Mouse (Mus musculus): Measurements from ENCODE around the gene Spats2.
"Not testable (repeated sequence)": the region's sequence is repeated elsewhere in the genome, so short reads cannot be mapped to it uniquely, and the experiment has no call there.

Gene Spats2

DNA sequence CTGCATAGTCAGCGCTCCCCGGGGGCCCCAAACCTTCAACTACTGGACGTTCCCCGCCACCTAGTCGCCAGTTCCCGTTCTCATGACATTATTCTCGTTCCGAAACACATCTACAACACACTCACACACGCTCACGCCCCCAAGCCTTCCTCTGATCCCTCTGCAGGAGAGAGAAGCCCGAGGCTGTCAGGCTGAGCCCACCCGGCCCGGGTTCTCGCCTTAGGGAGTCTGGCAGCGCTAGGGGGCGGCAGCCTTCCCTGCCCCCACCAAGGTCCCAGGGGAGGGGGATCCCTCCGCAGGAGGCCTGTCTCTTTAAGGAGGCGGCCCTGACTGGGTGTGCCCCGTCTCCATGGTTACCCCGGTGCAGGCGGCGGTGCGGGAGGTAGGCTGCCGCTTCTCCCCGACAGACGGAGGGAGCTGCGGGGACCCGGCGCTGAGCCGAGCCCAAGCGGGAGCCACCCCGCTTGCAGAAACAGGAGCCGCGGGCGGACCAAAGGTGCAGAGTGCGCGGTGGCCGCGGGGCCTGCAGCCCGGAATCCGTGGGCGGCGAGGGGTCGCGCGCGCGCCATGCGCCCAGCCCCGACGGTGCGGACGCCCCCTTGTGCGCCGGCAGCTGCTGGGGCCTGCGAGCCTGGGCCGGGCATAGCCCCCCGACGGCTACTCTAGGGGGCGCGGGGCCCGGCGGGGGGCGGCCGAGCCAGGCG is 98.6 kb downstream of the Spats2 start, which contains the start of gene Kcnh3:
Kcnh3 (plus strand) TSS at position 654 of the 704 bp plus-strand sequence.
- DNase-seq (ENCODE audit: low spot score in 2 of 2): peak in 1 of 2 experiments; percentile 45

DNA sequence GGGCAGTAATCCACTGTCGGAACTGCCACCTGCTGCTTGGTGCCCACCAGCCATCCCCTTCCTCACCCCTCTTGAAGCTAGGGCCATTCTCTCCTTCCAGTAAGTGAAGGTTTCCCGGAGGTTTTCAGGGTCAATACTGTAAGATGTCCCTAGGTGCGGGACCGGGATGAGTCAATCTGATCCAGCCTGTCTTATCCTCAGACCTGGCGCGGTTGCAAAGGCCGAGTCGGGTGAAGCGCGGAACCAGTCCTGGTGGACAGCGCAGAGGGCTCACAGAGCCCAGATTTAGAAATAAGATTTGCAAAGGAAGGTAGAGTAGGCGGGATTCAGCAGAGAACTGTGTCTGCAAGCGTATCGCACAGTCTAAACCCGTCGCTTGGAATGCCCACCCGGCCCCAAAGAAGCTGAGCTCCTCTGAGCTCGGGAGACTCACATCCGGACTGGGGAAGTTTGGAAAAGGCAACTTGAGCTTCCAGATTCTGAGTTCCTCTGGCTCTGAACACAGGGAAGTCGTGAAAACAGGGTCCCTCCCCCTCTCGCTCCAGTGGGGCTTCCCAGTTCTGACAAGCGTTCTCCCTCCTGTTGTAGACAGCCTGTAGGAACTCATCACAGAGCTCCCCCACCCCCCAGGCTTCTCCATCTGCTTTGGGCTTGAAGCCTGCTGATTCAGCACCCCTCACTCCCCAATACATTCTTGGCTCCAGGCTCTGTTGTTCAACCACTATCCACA is 99.5 kb downstream of the Spats2 start:
- DNase-seq (ENCODE audit: low spot score in 2 of 2): no peak

DNA sequence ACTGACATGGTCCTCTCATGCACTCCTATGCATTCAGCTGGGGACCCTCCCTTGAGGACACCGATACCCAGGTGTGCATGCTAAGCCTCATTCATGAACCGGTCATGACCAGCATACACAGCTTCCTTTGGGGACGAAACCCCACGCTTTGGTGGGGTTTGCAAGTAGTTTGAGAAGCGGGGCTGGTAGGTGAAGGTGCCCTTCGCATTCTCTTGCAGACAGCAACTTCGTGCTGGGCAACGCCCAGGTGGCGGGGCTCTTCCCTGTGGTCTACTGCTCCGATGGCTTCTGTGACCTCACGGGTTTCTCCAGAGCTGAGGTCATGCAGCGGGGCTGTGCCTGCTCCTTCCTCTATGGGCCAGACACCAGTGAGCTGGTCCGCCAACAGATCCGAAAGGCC is 100.4 kb downstream of the Spats2 start:
- no peak for DNase-seq (ENCODE audit: low spot score in 2 of 2)

DNA sequence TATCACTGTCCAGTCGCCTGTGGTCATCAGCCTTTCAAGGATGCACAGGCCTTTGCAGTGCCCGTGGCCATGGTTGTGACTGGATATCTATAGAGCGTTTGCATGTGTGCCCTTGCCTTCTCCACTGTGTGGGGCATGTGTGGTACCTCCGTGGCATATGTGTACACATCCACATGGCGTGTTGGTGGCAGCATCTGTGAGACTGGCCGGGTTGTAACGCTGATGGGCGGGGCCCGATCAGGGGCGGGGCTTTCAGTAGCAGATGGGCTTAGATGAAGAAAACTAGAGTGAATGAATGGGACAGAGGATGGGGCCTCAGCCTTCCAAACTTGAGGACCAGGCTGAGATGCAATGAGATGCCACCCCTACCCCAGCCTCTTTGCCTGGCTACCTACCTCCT is 106.3 kb downstream of the Spats2 start:
- no peak for DNase-seq (ENCODE audit: low spot score in 2 of 2)

DNA sequence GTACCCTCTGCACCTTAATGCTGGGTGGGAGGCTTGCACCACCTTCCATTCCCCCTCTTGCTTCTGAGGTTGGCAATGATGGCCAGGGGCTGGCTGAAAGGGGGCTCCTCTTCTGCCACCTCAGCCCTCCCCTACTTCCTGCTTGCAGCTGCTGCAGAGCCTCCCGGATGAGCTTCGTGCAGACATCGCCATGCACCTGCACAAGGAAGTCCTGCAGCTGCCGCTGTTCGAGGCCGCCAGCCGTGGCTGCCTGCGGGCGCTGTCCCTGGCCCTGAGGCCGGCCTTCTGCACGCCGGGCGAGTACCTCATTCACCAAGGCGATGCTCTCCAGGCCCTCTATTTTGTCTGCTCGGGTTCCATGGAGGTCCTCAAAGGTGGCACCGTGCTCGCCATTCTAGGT is 108.0 kb downstream of the Spats2 start:
- no peak for DNase-seq (ENCODE audit: low spot score in 2 of 2)

DNA sequence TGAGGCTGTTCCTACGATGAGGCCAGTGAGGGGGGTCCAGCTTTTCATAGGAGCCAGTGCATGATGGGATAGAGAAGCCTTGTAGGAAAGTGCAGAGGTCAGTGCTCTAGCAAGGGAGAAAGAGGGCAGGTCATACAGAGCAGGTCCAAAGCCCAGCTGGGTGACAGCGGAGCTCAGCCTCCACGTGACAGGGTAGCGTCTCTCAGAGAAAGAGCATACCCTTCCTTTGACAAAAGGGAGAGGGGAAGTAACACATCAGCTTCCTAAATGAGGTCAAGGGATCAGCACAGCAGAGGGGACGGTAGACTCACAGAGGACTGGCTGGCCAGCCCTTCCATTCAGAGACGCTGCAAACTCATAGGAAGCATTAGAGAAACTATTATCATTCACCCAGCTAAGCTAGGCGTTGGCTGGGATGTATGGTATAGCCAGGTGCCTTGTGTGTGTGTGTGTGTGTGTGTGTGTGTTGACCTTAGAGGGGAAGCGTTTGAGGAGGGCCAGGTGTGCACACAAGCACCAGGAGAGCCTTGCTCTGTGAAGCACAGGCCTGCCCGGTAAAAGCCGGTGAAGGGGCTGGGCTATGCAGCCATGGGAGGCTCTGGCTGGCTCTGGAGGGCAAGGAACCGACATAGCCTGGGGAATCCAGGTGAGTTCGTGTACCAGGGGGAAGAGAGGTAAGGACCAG is 108.8 kb downstream of the Spats2 start:
- DNase-seq (ENCODE audit: low spot score in 2 of 2): no peak

DNA sequence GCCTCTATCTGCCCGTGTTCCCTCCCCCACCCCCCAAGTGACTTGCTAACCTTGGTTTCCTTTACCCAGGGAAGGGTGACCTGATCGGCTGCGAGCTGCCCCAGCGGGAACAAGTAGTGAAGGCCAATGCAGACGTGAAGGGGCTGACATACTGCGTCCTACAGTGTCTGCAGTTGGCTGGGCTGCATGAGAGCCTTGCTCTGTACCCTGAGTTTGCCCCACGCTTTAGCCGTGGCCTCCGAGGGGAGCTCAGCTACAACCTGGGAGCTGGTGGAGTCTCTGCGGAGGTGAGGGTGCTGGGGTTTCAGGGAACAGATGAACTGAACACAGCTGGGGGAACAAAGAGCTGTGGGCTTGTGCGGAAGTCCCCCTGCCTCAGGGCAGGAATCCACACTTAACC is 112.3 kb downstream of the Spats2 start:
- DNase-seq (ENCODE audit: low spot score in 2 of 2): no peak

DNA sequence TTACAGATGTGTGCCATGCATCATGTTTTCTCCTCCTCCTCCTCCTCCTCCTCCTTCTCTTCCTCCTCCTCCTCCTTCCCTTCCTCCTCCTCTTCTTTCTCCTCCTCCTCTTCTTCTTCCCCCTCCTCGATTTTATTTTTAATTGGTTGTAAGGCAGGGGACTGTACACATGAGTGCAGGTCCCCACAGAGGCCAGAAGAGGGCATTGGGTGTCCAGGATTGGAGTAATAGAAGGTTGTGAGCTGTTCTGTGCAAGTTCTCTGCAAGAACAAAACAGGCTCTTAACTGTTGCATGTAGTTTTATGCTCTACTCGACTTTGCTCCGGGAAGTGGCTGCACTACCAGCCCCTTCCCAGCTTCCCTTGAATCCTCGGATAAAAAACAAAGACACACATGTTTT is 114.4 kb downstream of the Spats2 start:
- DNase-seq (ENCODE audit: low spot score in 2 of 2): no peak

DNA sequence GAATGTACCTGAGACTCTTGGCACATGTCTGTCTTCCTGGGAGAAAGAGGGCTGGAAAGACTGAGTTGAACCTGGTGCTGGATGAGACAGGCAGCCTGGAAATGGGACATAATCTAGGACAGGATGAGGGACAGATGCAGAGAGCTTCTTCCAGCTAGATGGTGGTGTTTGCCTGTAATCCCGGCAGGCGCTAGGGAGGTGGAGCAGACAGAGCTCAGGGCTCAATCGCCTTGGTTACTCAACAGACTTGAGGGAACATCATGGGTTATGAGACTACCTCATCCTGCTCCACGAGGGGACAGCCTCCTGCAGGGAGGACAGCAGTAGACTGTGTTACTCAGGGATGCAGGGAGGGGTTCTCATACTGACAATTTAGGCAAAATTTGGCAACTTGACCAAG is 115.5 kb downstream of the Spats2 start:
- no peak for DNase-seq (ENCODE audit: low spot score in 2 of 2)

DNA sequence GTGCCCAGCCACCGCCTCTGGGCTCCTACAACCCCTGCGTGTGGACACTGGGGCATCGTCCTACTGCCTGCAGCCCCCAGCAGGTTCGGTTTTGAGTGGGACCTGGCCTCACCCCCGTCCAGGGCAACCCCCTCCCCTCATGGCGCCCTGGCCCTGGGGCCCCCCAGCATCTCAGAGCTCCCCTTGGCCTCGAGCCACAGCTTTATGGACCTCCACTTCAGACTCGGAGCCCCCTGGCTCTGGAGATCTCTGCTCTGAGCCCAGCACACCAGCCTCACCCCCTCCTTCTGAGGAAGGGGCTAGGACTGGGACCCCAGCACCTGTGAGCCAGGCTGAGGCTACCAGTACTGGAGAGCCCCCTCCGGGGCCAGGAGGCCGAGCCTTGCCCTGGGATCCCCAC is 116.3 kb downstream of the Spats2 start:
- DNase-seq (ENCODE audit: low spot score in 2 of 2): no peak

DNA sequence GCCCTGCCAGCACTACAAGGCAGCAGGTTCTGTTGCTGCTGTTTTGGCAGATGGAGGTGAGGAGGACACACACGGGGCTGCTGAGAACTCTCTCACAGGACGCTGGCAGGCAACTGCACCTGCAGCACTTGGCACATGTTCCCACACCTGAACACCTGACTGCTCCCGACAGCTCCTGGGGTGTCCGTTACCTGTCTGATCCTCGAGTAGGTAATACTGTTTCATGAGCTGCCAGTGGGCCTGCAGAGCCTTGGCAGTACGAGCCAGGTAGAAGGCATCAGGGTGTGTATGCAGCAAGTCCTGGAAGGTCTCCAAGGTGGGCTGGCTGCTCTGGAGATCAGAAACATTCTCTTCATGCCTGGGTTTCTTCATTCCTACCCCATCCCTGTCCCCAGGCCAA is 121.0 kb downstream of the Spats2 start:
- not testable (repeated sequence) for DNase-seq (ENCODE audit: low spot score in 2 of 2)

DNA sequence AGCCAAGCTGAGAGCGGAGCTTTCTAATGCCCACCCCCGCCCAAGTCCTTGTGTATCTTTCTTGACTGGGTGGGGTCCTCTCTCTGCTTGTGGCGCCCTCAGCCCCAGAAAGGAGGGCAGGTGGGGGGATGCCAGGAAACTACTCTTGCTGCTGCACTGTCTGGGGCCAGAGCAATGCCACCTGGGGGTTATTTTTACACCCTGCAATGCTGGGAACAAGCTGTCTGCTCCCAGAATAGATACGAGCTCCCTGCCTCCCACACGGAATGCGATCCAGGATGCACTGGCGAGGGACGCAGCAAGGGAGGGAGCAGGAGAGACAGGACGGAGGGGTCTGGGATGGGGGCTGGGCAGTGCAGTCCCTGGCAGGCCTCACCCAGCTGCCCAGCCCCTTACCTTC is 123.3 kb downstream of the Spats2 start:
- DNase-seq (ENCODE audit: low spot score in 2 of 2): no peak

DNA sequence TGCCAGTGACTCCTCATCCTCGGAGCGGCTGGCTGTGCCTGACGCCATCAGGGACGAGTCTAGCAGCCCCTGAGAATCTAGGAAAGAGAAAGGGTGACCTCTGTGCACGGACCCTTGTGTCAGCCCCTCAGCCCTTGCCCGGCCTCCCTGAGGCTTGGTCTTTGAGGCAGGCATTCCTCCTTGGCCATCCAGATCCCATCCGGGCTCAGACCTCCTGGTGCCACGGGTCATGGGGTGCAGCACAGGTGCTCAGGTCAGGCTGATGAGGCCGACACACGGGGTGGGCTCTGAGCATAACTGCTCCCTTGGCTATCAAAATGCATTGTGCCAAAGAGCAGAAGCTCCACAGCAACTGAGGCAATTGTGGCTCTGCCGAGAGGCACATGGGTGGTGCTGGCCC is 124.2 kb downstream of the Spats2 start:
- DNase-seq (ENCODE audit: low spot score in 2 of 2): no peak

DNA sequence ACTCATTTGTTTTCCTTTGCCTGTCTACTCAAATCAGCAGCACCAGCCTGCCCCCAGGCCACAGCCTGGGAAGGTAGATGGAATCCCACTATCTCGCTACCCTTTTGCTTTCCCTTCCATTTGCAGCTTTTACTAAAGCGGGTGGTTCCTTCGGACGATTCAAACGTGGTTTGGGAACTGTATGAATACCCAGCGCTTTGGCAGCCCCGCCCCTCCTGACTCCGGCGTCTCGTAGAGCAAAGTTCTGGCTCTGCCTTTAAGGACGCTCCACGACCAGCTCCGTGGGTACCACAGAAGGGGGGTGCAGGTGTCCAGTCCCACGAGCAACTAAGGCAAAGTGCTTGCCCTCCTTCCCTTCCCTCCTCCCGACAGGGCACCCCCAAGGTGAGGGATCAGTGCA is 125.4 kb downstream of the Spats2 start:
- peak; percentile 20 to 21 for DNase-seq (ENCODE audit: low spot score in 2 of 2)

DNA sequence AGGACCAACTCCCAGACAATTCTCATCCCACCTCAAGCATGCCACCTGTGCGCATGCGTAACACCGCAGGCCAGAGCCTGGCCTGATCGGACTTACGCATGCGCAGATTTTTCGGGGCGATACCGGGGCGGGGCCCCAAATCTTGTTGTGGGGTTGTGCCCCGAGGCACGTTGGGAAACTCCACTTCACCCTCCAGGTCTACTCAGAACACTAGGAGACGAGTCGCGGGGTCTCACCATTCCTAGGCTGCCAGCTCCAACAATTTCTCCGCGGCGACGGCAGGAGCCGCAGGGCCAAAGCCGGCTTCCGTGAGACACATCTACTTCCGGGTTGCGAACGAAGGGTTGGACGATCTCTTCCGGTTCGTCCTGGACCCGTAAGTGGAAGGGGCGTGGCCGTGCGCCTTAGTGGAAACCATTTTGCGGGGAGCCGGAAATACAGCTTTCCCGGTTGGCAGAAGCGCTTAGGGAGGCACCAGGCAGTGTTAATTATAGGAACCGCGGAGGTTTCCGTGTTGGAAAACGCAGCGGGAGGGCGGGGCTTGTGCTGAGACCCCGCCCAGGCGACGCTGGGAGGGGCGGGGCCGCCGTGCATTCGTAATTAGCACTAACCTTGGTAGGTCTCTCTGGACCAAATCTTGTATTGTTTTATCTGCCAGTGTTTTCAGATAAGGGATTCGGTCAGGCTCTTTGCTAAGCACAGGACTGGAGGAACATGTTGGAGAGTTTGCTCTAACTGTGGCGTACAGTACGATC is 126.1 kb downstream of the Spats2 start, which contains the start of gene Mcrs1:
Mcrs1 (minus strand) TSS at position 336 of the 755 bp plus-strand sequence.
- DNase-seq (ENCODE audit: low spot score in 2 of 2): peak; percentile 97

DNA sequence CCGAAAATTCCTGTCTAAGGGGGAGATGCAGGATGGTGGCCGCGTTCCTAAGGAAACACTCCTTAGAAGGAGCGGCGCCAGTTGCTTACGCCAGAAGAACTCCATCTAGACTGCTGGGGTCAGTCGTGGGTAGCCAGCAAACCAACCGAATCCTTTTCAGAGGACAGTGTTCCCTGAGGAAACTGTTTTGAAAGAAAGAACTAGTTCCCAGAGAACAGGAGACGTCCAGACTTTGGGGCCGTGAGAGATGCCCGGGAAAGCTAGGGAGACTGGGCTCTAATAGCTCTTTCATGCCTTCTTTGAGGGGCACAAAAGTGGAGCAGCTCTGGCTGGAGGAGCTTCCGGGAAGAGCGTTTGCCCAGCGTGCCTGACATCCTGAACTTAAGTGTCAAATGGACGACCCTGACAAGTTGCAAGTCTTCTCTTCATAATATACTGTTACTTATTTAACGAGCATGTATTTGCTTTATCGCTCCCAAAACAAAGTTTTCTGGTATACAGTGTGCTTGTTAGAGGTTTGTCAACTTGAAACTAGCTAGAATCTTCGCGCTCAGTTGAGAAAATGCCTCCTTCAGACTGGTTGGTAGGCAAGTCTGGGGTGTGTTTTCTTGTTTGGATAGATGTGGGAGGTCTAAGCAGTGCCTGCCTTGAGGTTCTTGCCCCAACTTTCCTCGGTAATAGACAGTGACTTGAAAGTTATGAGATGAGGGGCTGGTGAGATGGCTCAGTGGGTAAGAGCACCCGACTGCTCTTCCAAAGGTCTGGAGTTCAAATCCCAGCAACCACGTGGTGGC is 126.9 kb downstream of the Spats2 start:
- no peak for DNase-seq (ENCODE audit: low spot score in 2 of 2)

DNA sequence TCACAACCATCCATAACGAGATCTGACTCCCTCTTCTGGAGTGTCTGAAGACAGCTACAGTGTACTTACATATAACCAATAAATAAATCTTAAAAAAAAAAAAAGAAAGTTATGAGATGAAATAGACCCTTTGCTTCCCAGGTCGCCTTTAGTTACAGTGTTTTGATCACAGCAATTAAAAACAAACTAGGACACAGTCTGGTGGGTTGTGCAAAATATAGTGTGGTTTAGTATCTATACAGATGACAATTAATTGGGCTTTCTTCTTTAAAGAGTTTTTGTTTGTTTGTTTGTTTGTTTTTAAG is 127.4 kb downstream of the Spats2 start:
- DNase-seq (ENCODE audit: low spot score in 2 of 2): not testable (repeated sequence)

DNA sequence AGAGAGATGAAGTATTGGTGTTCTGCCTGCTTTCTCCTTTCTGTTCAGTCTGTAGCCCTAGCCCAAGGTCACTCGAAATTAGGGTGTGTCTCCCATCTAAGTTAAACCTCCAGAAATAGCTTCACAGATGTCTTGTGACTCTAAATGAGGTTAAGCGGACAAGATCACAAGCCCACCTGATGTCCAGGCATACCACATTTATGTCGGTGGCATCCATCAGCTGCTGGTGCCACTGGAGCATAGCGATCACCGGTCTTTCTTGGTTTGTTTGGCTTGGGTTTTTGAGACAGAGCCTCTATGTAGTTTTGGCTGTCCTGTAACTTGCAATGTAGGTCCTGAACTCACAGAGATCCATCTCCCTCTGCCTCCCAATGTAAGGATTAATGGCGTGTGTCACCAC is 128.1 kb downstream of the Spats2 start:
- DNase-seq (ENCODE audit: low spot score in 2 of 2): no peak

DNA sequence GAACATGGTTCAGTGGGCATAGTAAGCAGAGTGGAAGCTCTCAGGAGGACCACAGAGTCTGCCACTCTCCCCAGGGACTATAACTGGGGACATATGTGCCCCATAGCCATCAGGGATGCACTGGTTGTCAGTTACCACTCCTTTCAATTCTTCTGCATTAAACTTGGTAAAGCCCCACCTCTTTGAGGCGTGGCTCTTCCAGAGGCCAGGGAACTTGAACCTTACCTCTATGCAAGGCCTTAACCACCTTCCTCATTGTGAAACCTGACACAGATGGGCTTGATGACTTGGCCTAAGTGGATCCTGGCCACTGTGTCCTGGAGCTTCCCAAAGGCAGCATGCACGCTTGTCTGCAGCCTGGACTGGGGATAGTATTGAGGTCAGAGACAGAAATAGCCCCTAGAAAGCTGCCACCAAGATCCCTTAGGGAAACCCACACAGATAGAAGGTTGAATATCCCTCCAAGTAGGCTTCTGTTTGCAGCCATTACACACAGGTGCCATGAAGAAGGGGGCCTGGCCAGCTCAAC is 128.8 kb downstream of the Spats2 start:
- DNase-seq (ENCODE audit: low spot score in 2 of 2): no peak

DNA sequence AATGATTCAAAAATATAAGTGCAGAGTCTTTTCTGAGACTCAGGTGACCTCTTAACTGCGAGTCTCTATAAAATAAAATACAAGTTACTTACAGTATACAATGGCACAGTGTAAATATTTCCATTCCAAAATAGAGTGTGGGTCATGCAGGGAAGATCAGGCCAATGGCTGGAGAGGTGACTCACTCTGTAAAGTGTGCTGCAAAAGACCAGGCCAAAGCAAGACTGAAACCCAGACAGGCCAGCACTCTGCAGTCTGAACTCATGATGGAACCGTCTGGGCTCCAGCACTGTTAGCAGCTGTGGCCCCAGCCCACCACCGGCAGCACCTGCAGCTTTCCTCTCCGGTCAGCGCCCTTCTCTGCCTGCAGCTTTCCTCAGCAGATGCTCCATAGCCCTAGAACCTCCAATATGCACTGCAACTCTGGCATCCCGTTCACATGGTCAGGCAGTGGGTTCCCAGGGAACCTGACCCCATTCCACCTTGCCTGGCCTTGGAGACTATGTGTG is 129.6 kb downstream of the Spats2 start:
- DNase-seq (ENCODE audit: low spot score in 2 of 2): no peak

DNA sequence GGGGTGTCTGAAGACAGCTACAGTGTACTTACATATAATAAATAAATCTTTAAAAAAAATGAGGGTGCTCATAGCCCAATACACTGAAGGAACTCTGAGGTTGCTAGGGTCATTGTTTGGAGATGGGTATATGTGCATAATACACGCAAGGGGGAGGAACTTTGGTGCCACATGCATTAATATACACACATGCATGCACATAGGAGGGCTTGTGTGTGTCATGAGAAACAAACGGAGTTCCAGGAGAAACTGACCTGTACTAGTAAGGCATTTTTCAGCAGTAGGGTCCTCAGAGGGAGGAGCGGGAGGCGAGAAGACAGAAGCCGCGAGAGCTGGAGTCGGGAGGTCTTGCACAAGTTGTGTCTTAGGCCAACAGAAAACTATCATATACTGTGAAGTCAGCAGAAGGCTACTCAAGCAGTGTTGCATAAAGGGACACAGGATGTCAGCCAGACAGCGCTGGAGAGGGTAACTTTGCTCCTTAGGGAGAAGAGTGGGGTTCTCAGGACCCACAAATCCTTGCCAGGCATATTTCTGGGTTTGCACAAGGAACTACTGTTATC is 133.5 kb downstream of the Spats2 start:
- no peak for DNase-seq (ENCODE audit: low spot score in 2 of 2)

Data from natural killer cell, adult 2 months (primary cell).